Mouse (Mus musculus) lung, postnatal 0 days (tissue): Measurements from ENCODE around the gene Snx30. TPM values are rescaled to one million over a fixed set of nuclear protein-coding genes. Genes with fewer than 3 reads are reported as not detected.

Source experiments
- ATAC-seq: fragments of 200-750 bp; cut with Nextera tagmentation; 2 replicates; pipeline ENCODE4 v1.8.0; 2017; ENCODE audit warnings: moderate library complexity
- DNase-seq: peaks from one replicate; pipeline ENCODE4 v3.0.0-alpha.2; 2016; ENCODE audit warnings: low spot score
- H3K27ac ChIP-seq: fragments of 300-500 bp; sonication (generic); 2 replicates; pipeline ENCODE4 v1.5.1; 2014; ENCODE audit warnings: antibody characterized with exemption, mild to moderate bottlenecking, low read length, mixed read lengths
- H3K27me3 ChIP-seq: fragments of 300-500 bp; sonication (generic); replicated peaks from 2 replicates; pipeline ENCODE4 v1.6.1; 2014; ENCODE audit warnings: low read length, mixed read lengths; ENCODE audit not compliant: insufficient read depth
- H3K36me3 ChIP-seq: fragments of 300-500 bp; sonication (generic); 2 replicates; pipeline ENCODE4 v1.6.1; 2014; ENCODE audit warnings: low read length, mixed read lengths; ENCODE audit not compliant: insufficient read depth
- H3K4me1 ChIP-seq: fragments of 300-500 bp; sonication (generic); 2 replicates; pipeline ENCODE4 v1.6.1; 2014; ENCODE audit warnings: antibody characterized with exemption, low read depth, low read length, mixed read lengths; ENCODE audit not compliant: insufficient read depth
- H3K4me2 ChIP-seq: fragments of 300-500 bp; sonication (generic); replicated peaks from 2 replicates; pipeline ENCODE4 v1.6.1; 2014; ENCODE audit warnings: low read depth, mild to moderate bottlenecking, low read length, moderate library complexity, mixed read lengths
- H3K4me3 ChIP-seq: fragments of 300-500 bp; sonication (generic); 2 replicates; pipeline ENCODE4 v1.5.1; 2014; ENCODE audit warnings: low read depth, low read length
- H3K9ac ChIP-seq: fragments of 300-500 bp; sonication (generic); replicated peaks from 2 replicates; pipeline ENCODE4 v1.6.1; 2014; ENCODE audit warnings: low read depth, mild to moderate bottlenecking
- H3K9me3 ChIP-seq: fragments of 300-500 bp; sonication (generic); 2 replicates; pipeline ENCODE4 v1.6.1; 2016; ENCODE audit warnings: low read length, mixed read lengths
- CTCF ChIP-seq: IDR thresholded peaks from 2 replicates; pipeline ENCODE4 v1.5.1; 2016; ENCODE audit warnings: antibody characterized with exemption, mild to moderate bottlenecking
- EP300 ChIP-seq: IDR thresholded peaks from 2 replicates; pipeline ENCODE4 v1.6.1; 2016; ENCODE audit warnings: antibody characterized with exemption, mild to moderate bottlenecking, control low read depth
- WGBS: fragments of 180-500 bp; shearing (Covaris S2); extraction: QIAGEN DNeasy Blood & Tissue Kit; methylation state at CpG from one replicate; pipeline ENCODE4 v1.1.7; 2014; 5-methylcytosine and 5-hydroxymethylcytosine counted together
- polyA plus RNA-seq: library from polyadenylated mRNA; unstranded; fragments of >200 nt; fragmentation: Nextera tagmentation; extraction: Ambion mirVana; gene quantifications from 2 replicates; pipeline ENCODE4 v1.2.1, GENCODE M21; 2015

The Snx30 gene
- polyA plus RNA-seq, 1 experiment from 2014 or later, result 12.0 TPM

DNA sequence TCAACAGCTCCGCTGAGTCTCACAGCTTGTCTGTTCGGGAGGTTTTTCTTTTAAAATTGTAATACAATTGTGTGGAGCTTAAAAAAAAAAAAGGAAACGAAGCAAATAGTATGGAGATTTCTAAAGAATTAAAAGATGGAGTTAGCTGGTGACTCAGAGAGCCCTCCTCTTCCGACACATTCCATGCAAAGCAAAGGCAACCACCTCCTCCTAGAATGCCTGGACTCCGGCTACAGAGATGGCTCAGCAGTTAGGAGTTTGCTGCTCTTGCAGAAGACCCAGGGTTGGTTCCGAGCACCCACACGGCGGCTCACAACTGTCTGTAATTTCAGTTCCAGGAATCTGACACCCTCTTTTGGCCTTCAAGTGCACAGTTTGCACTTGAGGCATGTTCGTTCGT lies 12.9 kb downstream of the Snx30 start:
- Histone ChIP-seq H3K27ac (peak overlapping the region; percentile 85), H3K36me3 (no peaks in the 10 kb centered on the region), H3K4me2 (no peak overlapping the region), H3K4me3 (no peak overlapping the region), H3K27me3 (no peaks in the 10 kb centered on the region), H3K4me1 (peaks cover 9% of the 10 kb centered on the region; the same call in 1 of the 2 replicates), H3K9me3 (no peaks in the 10 kb centered on the region), H3K9ac (no peak overlapping the region)
- WGBS, result 73% methylated on average over 10 of the region's 10 CpGs
- no peak for TF ChIP-seq CTCF
- no peak; the same call in 1 of the 2 replicates for TF ChIP-seq EP300
- ATAC-seq (no peak), DNase-seq (no peak)

GRCm38 (mm10) chr4:59819054-59819472 lies 13.4 kb downstream of the Snx30 start:
- H3K27me3 ChIP-seq, result no peaks in the 10 kb centered on the region
- ATAC-seq, result peak; percentile 9; the same call in 1 of the 2 replicates
- TF ChIP-seq CTCF, result no peak
- no peak for TF ChIP-seq EP300
- no peak for DNase-seq
- H3K9ac ChIP-seq, result no peak overlapping the region
- peak overlapping the region; percentile 85 for H3K27ac ChIP-seq
- no peaks in the 10 kb centered on the region for H3K9me3 ChIP-seq
- WGBS, result 40% methylated on average over 7 of the region's 7 CpGs
- no peak overlapping the region for H3K4me3 ChIP-seq
- H3K4me2 ChIP-seq, result no peak overlapping the region
- no peaks in the 10 kb centered on the region for H3K36me3 ChIP-seq
- H3K4me1 ChIP-seq, result peaks cover 10% of the 10 kb centered on the region; the same call in 1 of the 2 replicates

GRCm38 (mm10) chr4:59819477-59820022 lies 13.9 kb downstream of the Snx30 start:
- H3K36me3 ChIP-seq, result no peaks in the 10 kb centered on the region
- peaks cover 10% of the 10 kb centered on the region; the same call in 1 of the 2 replicates for H3K4me1 ChIP-seq
- TF ChIP-seq EP300, result peak; percentile 46; the same call in 1 of the 2 replicates
- no peak; the same call in 1 of the 2 replicates for TF ChIP-seq CTCF
- no peaks in the 10 kb centered on the region for H3K27me3 ChIP-seq
- H3K4me2 ChIP-seq, result no peak overlapping the region
- ATAC-seq, result peak; percentile 52
- no peak overlapping the region for H3K9ac ChIP-seq
- H3K27ac ChIP-seq, result peak overlapping the region; percentile 85
- H3K9me3 ChIP-seq, result no peaks in the 10 kb centered on the region
- no peak overlapping the region for H3K4me3 ChIP-seq
- peak; percentile 89 for DNase-seq
- WGBS, result 29% methylated on average over 12 of the region's 12 CpGs

DNA sequence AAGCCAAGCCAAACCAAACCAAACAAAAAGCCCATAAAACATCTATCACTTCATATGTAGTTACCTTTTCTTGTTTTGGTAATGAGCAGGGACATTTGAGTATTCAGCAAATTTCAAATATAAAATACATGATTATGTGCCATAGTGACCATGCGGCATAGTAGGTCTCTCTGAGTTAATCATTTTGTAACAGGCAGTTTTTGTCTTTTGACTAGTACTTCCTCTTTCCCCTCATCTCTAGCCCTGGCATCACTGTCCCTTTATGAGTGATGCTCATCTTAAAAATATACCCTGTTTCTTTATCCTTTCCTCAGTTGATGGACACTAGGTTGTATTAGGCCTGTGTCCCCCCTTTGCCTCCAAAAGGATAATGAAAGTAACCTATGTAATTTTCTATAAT lies 15.9 kb downstream of the Snx30 start:
- Histone ChIP-seq H3K27me3 (no peaks in the 10 kb centered on the region), H3K27ac (no peak overlapping the region), H3K4me1 (peaks cover 10% of the 10 kb centered on the region; the same call in 1 of the 2 replicates), H3K9ac (no peak overlapping the region), H3K9me3 (no peaks in the 10 kb centered on the region), H3K4me3 (no peak overlapping the region), H3K36me3 (no peaks in the 10 kb centered on the region), H3K4me2 (no peak overlapping the region)
- ATAC-seq (no peak), DNase-seq (no peak)
- WGBS, result 96% methylated on average over 1 of the region's 1 CpGs
- TF ChIP-seq EP300 (no peak), CTCF (no peak)

GRCm38 (mm10) chr4:59822119-59822518 lies 16.5 kb downstream of the Snx30 start:
- no peaks in the 10 kb centered on the region for H3K36me3 ChIP-seq

GRCm38 (mm10) chr4:59823470-59823869 lies 17.8 kb downstream of the Snx30 start:
- no peak overlapping the region for H3K4me3 ChIP-seq
- TF ChIP-seq EP300 (no peak), CTCF (no peak)
- H3K9ac ChIP-seq, result no peak overlapping the region
- H3K4me2 ChIP-seq, result no peak overlapping the region
- no peaks in the 10 kb centered on the region for H3K27me3 ChIP-seq
- no peak overlapping the region for H3K27ac ChIP-seq
- no peaks in the 10 kb centered on the region for H3K9me3 ChIP-seq
- no peaks in the 10 kb centered on the region for H3K36me3 ChIP-seq
- H3K4me1 ChIP-seq, result peaks cover 10% of the 10 kb centered on the region; the same call in 1 of the 2 replicates
- ATAC-seq (no peak), DNase-seq (no peak)
- 53% methylated on average over 7 of the region's 7 CpGs for WGBS

More at GRCm38 (mm10) chr4:59822119-59822518, 16.5 kb downstream of the Snx30 start:
- DNase-seq (no peak), ATAC-seq (no peak)
- no peak overlapping the region for H3K4me3 ChIP-seq
- peaks cover 10% of the 10 kb centered on the region; the same call in 1 of the 2 replicates for H3K4me1 ChIP-seq
- no peaks in the 10 kb centered on the region for H3K9me3 ChIP-seq
- no peak overlapping the region for H3K27ac ChIP-seq
- 63% methylated on average over 4 of the region's 4 CpGs for WGBS
- no peak overlapping the region for H3K4me2 ChIP-seq
- no peaks in the 10 kb centered on the region for H3K27me3 ChIP-seq
- TF ChIP-seq CTCF (no peak), EP300 (no peak)
- no peak overlapping the region for H3K9ac ChIP-seq
